Mouse (Mus musculus) lung, postnatal 0 days (tissue): Measurements from ENCODE around the gene Rtbdn.

Experiments used
- CTCF ChIP-seq: IDR thresholded peaks from 2 replicates; pipeline ENCODE4 v1.5.1; 2016; ENCODE audit warnings: antibody characterized with exemption, mild to moderate bottlenecking
- EP300 ChIP-seq: IDR thresholded peaks from 2 replicates; pipeline ENCODE4 v1.6.1; 2016; ENCODE audit warnings: antibody characterized with exemption, mild to moderate bottlenecking, control low read depth

DNA sequence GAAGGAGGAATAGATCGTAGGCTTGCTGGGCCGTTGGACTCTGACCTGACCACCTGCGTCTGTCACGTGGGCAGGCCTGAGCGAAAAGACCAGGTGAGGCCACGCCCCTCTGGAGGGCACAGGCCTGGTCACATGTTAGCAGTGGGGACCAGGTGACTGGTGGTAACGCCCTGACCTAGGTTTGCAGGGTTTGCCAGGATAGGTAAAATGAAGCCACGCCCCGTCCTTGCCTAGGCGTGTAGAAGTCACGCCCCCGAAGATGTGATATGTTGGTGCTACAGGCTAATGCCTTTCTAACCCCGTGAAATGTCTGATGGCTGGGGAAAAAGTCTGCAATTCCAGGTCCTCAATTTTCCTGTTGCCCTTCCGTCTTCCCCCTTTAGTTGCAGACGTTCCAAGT, 44.0 kb downstream of the Rtbdn start:
- TF ChIP-seq EP300 (no peak), CTCF (no peak)
